Mouse (Mus musculus) erythroblast, embryonic 14.5 days (primary cell): ENCODE measurements around the gene Nhsl2.

ENCODE experiments used
- GATA1 ChIP-seq: IDR thresholded peaks from 2 replicates; pipeline ENCODE4 v1.6.1; 2012; ENCODE audit warnings: low read length, inconsistent platforms, mixed read lengths
- TAL1 ChIP-seq: IDR thresholded peaks from 3 replicates; pipeline ENCODE4 v1.6.1; 2012; ENCODE audit warnings: low read length, inconsistent platforms, mixed read lengths

DNA sequence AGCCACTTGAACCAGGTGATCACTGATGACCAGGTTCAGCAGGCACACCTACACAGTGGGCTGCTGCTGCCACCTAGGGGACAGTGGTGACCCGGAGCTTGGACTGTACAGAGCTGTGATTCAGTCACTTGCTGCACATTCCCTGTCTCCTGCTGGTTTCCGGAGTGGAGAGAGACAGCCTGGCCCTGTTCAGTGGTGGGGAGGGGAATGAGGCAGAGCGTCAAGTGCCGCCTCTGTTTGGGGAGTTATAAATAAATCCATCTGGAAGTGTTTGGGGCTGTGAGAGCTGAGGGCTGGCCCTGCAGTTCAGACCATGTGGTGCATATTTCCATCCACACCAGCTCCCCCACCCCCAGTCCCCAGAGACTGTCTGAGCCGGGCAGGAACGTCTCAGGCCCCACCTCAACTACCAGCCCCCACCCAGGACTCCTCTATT is 93.3 kb downstream of the Nhsl2 start:
- TF ChIP-seq GATA1 (no peak), TAL1 (no peak)
